Mouse (Mus musculus): Measurements from ENCODE around the gene Chid1.

DNA sequence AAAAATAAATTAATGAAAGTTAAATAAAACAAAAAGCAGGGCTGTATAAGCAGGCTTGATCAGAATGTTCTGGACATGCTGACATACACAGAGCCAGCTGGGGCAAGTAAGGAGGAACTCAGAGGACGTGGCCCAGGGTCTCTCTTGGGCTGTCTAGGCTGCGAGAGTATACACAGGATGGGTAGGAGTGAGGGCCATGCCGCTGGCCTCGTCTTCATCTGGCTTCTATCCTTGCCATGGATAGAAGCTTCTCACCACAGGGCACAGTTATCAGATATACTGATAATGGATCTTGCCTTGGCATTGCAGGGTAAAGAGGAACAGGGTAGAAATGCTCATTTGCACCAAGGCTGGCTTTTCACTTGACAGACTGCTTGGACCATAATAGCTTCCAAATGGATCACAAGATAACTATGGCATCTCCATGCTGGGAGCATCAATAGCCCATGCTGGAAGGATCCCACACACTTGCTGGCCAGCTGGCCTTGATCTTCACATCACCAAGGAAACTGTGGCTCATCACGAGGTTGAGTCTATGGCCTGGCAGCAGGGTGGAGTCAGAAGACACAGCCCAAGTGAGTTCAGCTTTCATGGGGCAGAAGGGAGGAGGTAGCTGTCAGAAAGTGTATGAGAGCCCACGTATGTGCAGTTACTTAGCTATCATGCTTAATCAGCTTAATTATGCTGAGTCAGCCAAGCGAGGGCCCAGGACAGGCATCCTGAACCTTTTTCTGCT is 37.7 kb downstream of the Chid1 start:
- no peak for TF ChIP-seq CTCF (IDR thresholded peaks at IDR 0.05; ENCODE audit: low read depth, low read length)
- TF ChIP-seq POLR2A (IDR thresholded peaks at IDR 0.05; ENCODE audit: extremely low read depth, insufficient read depth, low read length) = no peak
